Mouse (Mus musculus): Measurements from ENCODE around the gene Apon.

DNA sequence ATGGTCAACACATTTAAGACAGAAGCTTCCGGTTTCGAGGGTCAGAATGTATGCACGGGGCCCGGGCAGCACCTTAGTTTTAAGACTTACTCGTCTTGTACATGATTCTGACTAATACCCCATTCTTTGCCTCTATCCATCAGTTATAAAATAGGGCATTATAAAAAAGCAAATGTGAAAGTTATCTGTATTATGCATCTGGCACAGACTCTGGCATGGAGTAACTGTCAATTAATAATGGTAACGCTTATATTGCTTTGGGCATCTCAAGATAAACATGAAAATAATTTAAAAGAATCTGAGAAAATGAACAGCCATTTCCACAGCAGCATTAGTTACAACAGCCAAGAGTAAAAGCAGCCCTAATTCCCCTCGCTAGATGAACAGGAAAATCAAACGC lies 25.9 kb upstream of the Apon start:
- TF ChIP-seq CTCF (IDR thresholded peaks at IDR 0.05; ENCODE audit: low read depth, low read length) (no peak), TAL1 (conservative IDR thresholded peaks at IDR 0.05; ENCODE audit: low read depth, low read length) (no peak)
